Mouse (Mus musculus) brain, embryonic 14.5 days (tissue): Measurements from ENCODE around the gene Lonp2.

ENCODE experiments used
- CTCF ChIP-seq: fragments of 200-500 bp; IDR thresholded peaks from 2 replicates; pipeline ENCODE4 v1.5.1; 2012; ENCODE audit warnings: inconsistent platforms, mild to moderate bottlenecking, moderate library complexity, borderline replicate concordance; ENCODE audit not compliant: insufficient read depth, insufficient read length; ENCODE audit errors: extremely low read depth
- POLR2A ChIP-seq: fragments of 200-500 bp; IDR thresholded peaks from 2 replicates; pipeline ENCODE4 v1.6.1; 2012; ENCODE audit warnings: mild to moderate bottlenecking, inconsistent platforms, borderline replicate concordance; ENCODE audit not compliant: poor library complexity, insufficient read depth, insufficient read length, severe bottlenecking; ENCODE audit errors: extremely low read depth

DNA sequence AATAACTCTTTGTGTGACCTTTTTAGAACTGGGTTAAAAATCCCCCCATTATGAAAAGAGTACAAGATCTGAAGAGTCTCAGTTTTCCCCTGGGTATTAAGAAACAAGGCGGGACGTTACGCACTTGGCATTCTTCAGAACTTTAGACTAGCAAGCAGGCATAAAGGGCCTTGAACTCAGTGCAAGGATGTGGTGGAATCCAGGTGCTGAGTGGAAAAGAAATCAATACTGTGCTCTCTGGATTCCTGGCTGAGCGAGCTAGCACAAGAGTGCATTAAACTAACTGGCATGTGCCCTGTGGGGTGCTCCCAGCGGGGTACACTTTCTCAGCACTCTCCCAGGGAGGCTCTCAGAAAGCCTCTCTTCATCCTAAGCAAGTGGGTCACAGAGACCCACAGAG is 139.0 kb downstream of the Lonp2 start:
- no peak for TF ChIP-seq CTCF
- TF ChIP-seq POLR2A, result no peak
